Mouse (Mus musculus) MEL (cell line): ENCODE measurements around the gene Mcidas.

Experiments used
- BHLHE40 ChIP-seq: IDR thresholded peaks from 2 replicates; pipeline ENCODE4 v1.6.1; 2012; ENCODE audit warnings: low read depth, mild to moderate bottlenecking, inconsistent platforms, low read length, improper control_type of control experiment, borderline replicate concordance
- CTCF ChIP-seq, 3 experiments: IDR thresholded peaks in 2 of 3; conservative IDR thresholded peaks in 1 of 3; 2 replicates each; pipeline ENCODE4 v1.5.1; 2011 to 2012; ENCODE audit warnings: low read length in 3 of 3, low read depth in 2 of 3, mild to moderate bottlenecking in 2 of 3, improper control_type of control experiment in 1 of 3, inconsistent platforms in 1 of 3, mixed read lengths in 1 of 3, moderate library complexity in 1 of 3; ENCODE audit not compliant: control insufficient read depth in 1 of 3, insufficient read depth in 1 of 3, poor library complexity in 1 of 3, severe bottlenecking in 1 of 3
- EP300 ChIP-seq, 2 experiments: IDR thresholded peaks; 2 replicates each; pipeline ENCODE4 v1.6.1; 2011; ENCODE audit warnings: improper control_type of control experiment in 2 of 2, low read length in 2 of 2, low read depth in 1 of 2, mild to moderate bottlenecking in 1 of 2
- GABPA ChIP-seq: IDR thresholded peaks from 2 replicates; pipeline ENCODE4 v1.6.1; 2012; ENCODE audit warnings: low read depth, mild to moderate bottlenecking, inconsistent platforms, low read length, improper control_type of control experiment, moderate library complexity
- GATA1 ChIP-seq: IDR thresholded peaks from 2 replicates; pipeline ENCODE4 v1.6.1; 2011; ENCODE audit warnings: low read depth, low read length, improper control_type of control experiment
- HCFC1 ChIP-seq: IDR thresholded peaks from 2 replicates; pipeline ENCODE4 v1.6.1; 2012; ENCODE audit warnings: low read depth, mild to moderate bottlenecking, inconsistent platforms, low read length, improper control_type of control experiment, moderate library complexity
- KAT2A ChIP-seq: conservative IDR thresholded peaks from 2 replicates; pipeline ENCODE4 v1.6.1; 2012; ENCODE audit warnings: low read depth, low read length, improper control_type of control experiment, inconsistent platforms
- POLR2A ChIP-seq, 2 experiments: IDR thresholded peaks; 2 replicates each; pipeline ENCODE4 v1.6.1; 2011 to 2012; ENCODE audit warnings: low read length in 2 of 2, mild to moderate bottlenecking in 2 of 2, control low read depth in 1 of 2, improper control_type of control experiment in 1 of 2, low read depth in 1 of 2, moderate library complexity in 1 of 2; ENCODE audit not compliant: control insufficient read depth in 1 of 2, insufficient read depth in 1 of 2, poor library complexity in 1 of 2
- RAD21 ChIP-seq: IDR thresholded peaks from 2 replicates; pipeline ENCODE4 v1.6.1; 2011; ENCODE audit warnings: mild to moderate bottlenecking, low read depth, low read length, improper control_type of control experiment
- SIN3A ChIP-seq: IDR thresholded peaks from 2 replicates; pipeline ENCODE4 v1.6.1; 2012; ENCODE audit warnings: low read length, improper control_type of control experiment, inconsistent platforms
- SMC3 ChIP-seq: IDR thresholded peaks from 2 replicates; pipeline ENCODE4 v1.6.1; 2011; ENCODE audit warnings: low read depth, low read length, improper control_type of control experiment
- TCF12 ChIP-seq: IDR thresholded peaks from 2 replicates; pipeline ENCODE4 v1.6.1; 2014; ENCODE audit warnings: low read depth, mild to moderate bottlenecking, inconsistent platforms, low read length, improper control_type of control experiment, moderate library complexity
- ZC3H11A ChIP-seq: IDR thresholded peaks from 2 replicates; pipeline ENCODE4 v1.6.1; 2012; ENCODE audit warnings: low read depth, mild to moderate bottlenecking, inconsistent platforms, low read length, improper control_type of control experiment
- ZMIZ1 ChIP-seq: IDR thresholded peaks from 2 replicates; pipeline ENCODE4 v1.6.1; 2012; ENCODE audit warnings: low read depth, mild to moderate bottlenecking, inconsistent platforms, low read length, improper control_type of control experiment, moderate library complexity

- TF ChIP-seq SMC3: no peak
- no peak for TF ChIP-seq RAD21
- TF ChIP-seq GATA1: no peak
- TF ChIP-seq ZMIZ1: no peak
- no peak for TF ChIP-seq SIN3A
- TF ChIP-seq POLR2A (IDR thresholded peaks at IDR 0.05; ENCODE audit: control insufficient read depth in 1 of 2, insufficient read depth in 1 of 2, low read depth in 1 of 2, low read length in 2 of 2, poor library complexity in 1 of 2): no peak
- TF ChIP-seq BHLHE40: no peak
- TF ChIP-seq ZC3H11A: no peak
- TF ChIP-seq EP300 (IDR thresholded peaks at IDR 0.05; ENCODE audit: low read depth in 1 of 2, low read length in 2 of 2): no peak
- TF ChIP-seq GABPA: no peak
- no peak for TF ChIP-seq HCFC1
- no peak for TF ChIP-seq CTCF (IDR thresholded peaks at IDR 0.05 in 2 of 3, conservative IDR thresholded peaks at IDR 0.05 in 1 of 3; ENCODE audit: control insufficient read depth in 1 of 3, insufficient read depth in 1 of 3, low read depth in 2 of 3, low read length in 3 of 3, poor library complexity in 1 of 3, severe bottlenecking in 1 of 3)
- no peak for TF ChIP-seq TCF12
- TF ChIP-seq KAT2A: no peak
Measured at GRCm38 (mm10) chr13:112954067-112954466, 39.6 kb upstream of the Mcidas start.
